Mouse (Mus musculus) urinary bladder, postnatal 14 days (tissue): ENCODE results near the gene Gstp2.
A peak's percentile ranks its signal among the peaks of the same experiment; 100 is the strongest.
"Not testable (repeated sequence)": the region's sequence is repeated elsewhere in the genome, so short reads cannot be mapped to it uniquely, and the experiment has no call there.

Source experiments
- DNase-seq: peaks from one replicate; pipeline ENCODE4 v3.0.0; 2021; ENCODE audit warnings: low spot score

Gene Gstp2

DNA sequence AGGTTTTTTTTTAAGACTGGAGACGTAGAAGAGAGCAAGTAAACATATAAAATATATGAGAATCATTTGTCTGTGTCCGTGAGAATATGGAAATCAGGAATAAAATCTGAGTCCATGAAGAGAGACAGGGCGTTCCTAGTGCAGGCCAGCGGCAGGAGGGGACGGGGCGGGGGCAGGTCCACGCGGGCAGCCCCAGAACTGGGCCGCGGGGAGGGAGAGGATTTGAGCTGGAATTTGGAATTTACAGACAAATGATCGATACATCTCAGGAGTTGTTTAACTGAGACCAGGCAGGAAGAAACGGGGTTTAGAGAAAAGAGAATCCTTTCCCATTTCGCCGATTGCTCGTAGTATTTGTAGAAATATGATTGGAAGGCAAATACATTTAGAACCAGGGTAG lies 24.5 kb upstream of the Gstp2 start:
- no peak for DNase-seq

DNA sequence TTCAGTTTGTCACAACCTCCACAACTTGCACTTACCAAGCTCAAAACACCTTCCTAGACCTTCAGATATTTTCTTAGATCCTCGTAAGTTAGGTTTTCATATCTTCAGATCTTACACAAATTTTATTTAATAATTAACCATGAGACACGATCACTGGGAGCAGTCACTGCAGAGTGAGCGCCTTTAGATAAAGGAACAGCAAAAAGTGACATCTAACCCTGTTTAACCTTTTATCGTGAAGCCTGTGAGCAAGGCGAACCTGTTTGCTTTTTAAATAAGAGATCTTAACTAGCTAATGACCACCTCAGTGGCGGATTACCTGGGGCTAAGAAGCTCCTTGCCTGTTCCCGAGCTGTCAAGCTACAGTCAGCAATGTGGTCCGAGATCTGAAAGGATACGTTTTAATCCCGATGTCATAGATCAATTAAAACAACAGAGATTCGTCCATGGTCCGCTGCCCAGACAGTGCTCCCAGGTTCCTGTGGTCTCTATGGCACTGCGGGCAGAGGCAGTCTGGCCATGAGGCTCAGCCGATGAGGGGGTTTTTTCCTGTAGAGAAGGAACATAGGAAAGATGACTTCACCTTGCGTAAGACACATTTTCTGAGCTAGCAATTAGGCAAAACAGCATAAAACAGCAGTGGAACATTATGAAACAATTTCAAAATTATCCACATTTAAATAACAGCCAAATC lies 23.0 kb upstream of the Gstp2 start:
- DNase-seq: no peak

DNA sequence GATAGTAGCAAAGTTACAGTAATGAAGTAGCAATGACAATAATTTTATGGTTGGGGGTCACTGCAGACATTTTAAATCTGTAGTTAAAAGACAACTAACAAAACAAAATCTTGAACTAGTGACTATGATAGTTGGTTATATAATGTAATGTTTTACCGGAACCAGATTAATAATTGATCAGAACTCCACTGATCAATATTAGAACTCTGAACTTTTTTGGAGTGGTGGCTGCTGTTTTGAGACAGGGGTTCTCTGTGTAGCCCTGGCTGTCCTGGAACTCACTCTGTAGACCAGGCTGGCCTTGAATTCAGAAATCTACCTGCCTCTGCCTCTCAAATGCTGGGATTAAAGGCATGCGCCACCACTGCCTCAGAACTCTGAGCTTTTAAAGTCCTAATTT lies 22.4 kb upstream of the Gstp2 start:
- not testable (repeated sequence) for DNase-seq

DNA sequence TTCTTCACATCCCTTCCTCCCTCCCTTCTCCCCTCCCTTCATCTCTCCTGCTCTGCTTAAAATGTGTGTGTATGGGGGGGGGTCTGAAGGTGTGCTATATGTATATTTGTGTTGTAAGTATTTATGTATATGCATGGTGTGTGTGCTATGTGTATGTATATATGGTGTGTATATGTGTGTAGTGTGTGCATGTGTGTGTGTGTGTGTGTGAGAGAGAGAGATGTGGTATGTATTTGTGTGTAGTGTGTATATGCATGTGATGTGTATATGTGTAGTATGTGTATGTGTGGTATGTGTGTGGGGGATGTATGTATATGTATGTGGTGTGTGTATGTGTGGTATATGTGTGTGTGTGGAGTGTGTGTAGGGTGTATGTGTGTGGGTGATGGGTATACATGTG lies 21.1 kb upstream of the Gstp2 start:
- no peak for DNase-seq

DNA sequence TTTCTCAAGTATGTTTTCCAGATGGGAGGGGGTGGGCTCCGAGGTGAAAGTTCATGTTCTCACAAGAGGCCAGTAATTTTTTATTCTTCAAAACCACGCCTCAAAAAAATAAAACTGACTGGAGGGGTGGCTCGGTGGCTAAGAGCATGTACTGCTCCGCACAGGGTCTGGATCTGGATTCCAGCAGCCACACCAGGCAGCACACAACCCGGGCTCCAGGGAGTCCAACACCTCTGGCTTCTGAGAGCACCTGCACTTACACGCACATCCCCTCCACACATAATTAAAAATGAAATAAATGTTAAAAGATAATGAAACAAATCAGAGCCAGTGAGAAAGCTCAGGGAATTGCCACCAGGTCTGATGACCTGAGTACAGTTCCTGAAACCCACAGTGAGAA lies 20.5 kb upstream of the Gstp2 start:
- no peak for DNase-seq

DNA sequence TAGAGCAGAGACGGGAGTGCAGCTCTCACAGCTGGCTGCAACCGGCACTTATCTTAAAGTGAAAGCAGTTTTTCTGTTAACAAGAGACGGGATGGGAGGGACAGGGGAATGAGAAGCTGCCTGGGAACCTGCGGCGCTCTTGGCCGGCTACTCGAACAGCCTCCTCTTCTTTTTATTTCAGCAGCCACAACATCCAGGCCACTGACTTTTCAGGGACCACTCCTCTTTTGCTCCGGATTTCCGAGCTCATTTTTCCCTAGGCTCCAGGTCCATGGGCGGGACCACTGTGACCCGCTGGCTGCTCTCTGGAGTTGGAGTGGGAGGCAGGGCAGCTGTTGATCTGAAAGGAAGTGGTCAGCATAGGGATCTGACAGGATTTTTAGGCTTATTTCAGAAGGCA lies 18.7 kb upstream of the Gstp2 start:
- DNase-seq: not testable (repeated sequence)

DNA sequence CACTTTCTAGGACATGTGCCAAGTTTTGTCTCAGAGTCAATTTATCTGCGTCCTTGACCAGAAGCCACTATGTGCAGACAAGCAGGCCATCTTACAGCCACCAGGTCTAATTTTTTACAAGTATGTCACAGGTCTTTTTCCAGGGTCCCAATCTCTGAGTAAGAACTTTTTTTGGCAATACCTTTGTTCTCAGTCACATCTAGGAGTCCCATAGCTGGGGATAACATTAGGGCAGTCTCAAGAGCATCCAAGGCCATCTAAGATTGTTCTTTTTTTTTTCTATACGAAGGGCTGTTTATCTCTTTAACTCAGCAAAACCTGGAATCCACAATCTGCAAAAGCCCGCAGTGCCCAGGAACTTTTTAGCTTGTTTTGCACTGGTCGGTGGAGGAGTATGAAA lies 17.5 kb upstream of the Gstp2 start:
- DNase-seq: not testable (repeated sequence)

DNA sequence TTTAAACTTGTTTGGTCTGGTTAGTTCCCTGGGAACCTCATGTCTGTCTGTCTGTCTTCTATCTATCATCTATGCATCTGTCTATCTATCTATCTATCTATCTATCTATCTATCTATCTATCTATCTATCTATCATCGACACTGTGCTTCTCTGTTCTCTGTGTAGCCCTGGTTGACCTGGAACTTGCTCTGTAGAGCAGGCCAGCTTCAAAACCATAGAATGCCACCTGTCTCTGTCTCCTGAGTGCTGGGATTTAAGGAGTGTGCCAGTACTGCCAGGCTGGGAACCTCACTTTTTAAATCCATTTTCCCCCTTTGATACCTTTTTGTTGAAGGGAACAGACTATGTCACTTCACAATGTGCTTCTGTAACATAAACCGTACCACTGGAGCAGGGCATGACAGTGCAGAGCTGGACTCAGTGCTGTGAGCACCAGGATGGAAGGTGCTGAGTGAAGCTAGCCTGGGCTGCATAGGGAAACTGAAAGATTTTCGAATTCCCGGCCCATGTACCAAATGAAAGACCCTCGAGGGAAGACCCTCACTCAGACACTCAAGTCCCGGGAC lies 15.2 kb upstream of the Gstp2 start:
- no peak for DNase-seq

DNA sequence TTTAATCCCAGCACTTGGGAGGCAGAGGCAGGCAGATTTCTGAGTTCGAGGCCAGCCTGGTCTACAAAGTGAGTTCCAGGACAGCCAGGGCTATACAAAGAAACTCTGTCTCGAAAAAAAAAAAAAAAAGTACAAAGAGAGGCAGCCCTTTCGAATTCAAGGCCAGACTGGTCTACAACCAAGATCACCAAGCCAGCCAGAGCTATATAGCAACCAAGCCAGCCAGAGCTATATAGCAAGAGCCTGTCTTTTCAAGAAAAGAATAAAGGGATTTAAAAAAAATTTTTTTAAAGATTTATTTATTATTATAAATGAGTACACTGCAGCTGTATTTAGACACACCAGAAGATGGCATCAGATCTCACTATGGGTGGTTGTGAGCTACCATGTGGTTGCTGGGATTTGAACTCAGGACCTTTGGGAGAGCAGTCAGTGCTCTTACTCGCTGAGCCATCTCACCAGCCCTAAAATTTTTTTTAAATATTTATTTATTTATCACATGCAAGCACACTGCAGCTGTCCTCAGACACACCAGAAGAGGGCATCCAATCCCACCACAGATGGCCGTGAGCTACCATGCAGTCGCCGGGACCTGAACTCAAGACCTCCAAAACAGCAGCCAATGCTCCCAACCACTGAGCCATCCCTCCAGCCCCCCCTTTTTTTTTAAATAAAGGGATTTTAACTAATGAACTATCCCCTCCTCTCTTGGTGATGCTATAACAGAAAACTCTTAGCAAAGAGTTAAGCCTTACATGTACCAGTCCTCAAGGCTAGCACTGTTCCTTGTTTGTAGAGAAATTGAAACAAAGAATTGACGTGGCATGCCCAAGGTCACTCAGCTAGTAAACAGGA lies 14.4 kb upstream of the Gstp2 start:
- not testable (repeated sequence) for DNase-seq

DNA sequence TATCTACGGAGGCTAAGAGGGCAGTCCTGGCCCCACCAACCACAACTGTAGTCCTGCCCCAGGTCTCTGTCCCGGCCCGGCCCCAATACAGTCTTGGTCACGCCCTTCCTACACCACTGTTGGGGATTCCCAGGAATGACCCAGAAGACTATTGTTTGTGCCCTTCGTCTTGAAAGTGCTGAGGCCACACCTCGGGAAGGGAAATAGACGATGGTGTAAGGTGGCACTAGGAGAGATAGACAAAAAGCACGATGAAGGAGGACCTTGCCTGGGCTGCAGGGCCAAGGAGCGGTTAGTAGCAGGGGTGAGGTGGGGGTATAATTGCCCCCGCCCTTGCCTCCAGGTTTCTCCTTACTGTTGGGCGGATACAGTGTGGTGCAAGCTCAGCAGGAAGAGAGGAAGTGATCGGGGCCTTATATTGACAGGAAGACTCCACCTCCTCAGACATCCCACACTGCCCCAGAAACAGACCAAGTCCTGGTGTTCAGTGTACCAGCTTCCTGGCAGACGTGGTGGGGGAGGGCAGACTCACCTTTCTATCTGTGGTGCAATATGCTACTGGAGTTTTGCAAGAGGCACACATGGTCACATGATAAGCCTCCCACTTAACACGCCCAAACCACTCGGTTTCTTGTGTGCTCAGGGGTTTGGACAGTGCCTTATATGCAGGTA lies 13.4 kb upstream of the Gstp2 start, which contains the start of gene Gstp3:
Gene Gstp3 (minus strand): TSS at position 501 of the 672 bp plus-strand sequence.
- no peak for DNase-seq

DNA sequence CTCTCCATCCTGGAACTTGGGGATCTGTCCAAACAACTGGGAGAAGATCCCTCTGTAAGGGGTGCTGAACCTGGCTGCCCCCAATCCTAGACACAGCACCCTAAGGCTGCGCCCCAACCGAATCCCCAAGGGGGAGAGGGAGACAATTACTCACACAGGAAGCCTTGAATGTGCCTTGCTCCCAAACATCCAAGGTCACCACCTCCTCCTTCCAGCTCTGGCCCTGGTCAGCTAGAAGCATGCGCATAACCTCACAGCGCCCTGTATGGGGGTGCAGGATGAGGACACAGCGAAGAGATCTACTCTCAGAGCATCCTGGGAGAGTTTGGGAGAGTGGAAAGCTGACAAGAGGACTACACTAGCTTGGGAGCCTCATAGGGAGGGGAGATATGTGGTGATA lies 12.8 kb upstream of the Gstp2 start:
- DNase-seq: no peak

DNA sequence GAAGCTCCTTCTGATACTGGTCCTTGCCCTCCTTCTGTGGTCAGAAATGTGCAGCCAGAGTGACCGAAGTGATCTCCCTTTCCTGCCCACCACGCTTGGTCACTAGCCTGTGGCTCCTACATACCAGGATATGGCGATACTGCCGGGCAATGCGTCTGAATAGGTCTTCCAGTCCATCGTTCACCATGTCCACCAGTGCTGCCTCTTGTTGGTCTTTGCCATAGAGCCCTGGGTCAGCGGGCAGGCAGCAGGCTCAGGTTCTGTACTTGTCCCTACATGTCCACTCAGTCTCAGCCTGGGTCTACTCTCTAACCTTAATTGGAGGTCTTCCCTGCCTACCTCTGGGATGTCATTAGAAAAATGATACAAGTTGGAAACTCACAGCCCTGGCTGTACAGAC lies 12.1 kb upstream of the Gstp2 start:
- DNase-seq: no peak

DNA sequence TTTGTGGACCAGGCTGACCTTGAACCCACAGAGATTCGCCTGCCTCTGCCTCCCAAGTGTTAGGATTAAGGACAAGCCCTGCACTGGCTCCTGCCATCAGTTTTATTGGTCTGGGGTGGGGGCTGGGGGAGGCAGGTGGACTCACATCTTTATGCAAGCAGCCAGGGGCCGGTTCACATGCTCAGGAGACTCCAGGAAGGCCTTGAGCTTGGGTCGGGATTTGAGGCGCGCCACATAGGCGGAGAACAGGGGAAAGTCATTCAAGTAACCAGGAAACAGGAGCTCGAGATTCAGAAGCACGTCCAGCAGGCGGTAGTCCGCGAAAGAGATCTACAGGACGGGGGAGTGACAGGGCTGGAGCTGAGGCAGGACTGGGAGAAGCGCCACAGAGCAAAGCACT lies 11.6 kb upstream of the Gstp2 start:
- no peak for DNase-seq

DNA sequence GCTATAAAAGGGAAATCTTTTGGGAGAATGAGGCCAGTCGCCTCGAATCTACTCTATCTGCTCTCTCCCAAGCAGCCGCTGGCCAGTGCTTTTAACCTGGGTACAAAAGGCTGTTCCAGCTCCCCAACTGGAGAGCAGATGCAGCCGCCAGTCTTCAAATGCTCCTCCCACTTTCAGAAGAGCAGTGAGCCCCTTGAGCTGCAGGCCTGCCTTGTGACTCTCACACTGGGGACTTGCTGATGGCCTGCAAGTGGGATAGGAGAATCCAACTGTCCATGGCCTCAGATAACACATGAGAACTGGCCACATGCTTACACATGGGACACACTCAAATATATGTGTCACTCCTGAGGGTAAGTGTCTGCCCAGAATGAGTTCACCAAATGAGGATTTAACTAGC lies 10.9 kb upstream of the Gstp2 start:
- no peak for DNase-seq

DNA sequence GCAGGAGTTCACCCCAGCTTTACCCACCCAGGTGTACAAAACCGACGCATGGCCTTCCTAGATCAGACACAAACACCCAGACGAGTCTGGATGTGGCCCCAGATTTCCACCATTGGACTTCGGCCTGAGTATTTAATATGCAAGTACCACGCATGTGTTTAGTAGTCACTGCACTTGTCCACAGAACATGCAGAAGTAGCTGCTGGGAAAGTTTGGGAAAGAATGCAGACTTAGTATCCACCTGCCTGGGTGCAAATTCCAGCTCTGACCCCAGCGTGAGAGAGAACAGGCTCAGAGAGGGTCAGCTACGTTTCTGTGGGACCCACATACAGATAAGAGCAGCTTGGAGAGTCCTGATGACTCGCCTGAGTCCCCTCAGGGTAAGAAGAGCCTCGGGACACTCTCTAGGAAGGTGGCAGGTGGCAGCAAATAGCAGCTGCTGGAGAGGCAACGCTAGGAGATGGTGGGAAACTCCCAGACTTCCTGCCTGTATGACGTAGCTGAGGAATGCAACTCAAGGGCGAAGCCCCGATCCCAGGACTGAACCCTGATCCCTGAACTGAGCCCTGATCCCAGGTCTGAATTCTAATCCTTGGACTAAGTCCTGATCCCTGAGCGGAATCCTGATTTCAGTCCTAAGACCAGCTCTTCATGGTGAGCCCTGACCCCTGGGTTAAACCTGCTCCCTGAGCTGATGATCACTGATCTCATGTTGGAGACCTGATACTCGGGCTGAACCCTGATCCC lies 10.3 kb upstream of the Gstp2 start:
- no peak for DNase-seq

DNA sequence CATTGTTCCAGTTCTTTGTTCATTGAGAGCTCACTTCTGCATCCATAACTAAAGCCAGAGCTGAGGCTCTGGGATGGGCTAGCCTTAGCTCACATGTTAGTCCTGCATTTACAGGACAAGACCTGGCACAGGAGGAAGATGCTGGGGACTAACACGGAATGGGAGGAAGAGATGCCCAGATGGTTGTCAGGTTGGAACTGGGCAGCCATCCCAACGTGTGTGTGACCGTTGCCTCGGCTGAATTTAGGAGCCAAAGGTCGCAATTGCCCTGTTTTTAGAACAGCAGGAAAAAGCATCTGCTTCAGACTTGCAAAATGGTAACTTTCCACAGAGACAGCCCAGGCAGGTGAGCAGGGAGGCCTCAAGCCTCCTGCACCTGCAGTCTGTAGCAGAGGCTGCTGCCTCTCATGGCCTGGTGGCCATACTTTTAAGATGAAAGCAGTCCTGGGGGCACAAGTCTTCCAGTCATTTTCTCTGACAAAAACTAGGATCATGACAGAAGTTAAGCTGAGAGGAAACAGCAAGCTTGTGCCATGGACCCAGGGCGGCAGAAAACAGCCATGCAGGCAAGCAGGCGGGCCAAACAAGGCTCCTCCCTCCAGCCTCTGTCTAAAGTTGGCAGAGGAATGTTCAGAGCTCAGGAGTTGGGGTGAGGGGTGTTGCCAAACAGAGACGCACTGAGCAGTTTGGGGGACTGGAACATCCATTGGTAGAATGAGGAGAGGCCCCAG lies 9.6 kb upstream of the Gstp2 start:
- DNase-seq: no peak

DNA sequence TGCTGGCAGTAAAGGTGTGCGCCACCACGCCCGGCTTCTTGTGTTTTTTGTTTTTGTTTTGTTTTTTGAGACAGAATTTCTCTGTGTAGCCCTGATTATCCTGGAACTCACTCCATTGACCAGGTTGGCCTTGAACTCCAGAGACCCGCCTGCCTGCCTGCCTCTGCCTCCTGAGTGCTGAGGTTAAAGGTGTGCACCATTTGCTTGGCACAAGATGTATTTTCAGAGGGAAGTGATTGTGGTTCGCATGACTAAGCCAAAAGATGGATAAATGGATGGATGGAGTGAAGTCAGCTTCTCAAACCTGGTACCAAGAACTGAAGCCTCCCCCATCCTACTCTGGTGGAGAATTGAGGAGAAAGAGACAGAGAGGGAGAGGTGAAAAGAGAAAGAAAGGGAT lies 8.8 kb upstream of the Gstp2 start:
- no peak for DNase-seq

DNA sequence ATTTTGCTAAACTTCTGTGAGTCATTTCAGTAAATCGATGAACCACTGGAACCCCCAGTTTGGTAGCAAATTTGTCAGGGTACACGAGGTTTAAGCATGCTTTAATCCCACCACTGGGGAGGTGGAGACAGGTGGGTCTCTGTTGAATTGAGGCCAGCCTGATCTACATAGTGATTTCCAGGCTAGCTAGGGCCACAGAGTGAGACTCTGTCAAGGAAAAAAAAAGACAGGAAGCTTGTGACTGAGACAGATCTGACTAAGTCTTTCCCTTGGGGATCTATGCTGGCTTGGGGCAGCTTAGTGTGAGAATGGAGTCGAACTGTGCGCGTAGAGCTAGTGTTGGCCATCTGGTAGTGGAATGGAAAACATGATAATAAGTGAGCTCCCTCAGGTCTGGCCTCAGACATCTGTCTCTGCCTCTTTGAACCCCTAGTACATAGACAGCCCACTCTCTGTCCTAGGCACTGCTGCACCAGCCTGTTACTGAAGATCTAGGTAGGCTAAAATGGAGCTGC lies 6.8 kb upstream of the Gstp2 start:
- no peak for DNase-seq

DNA sequence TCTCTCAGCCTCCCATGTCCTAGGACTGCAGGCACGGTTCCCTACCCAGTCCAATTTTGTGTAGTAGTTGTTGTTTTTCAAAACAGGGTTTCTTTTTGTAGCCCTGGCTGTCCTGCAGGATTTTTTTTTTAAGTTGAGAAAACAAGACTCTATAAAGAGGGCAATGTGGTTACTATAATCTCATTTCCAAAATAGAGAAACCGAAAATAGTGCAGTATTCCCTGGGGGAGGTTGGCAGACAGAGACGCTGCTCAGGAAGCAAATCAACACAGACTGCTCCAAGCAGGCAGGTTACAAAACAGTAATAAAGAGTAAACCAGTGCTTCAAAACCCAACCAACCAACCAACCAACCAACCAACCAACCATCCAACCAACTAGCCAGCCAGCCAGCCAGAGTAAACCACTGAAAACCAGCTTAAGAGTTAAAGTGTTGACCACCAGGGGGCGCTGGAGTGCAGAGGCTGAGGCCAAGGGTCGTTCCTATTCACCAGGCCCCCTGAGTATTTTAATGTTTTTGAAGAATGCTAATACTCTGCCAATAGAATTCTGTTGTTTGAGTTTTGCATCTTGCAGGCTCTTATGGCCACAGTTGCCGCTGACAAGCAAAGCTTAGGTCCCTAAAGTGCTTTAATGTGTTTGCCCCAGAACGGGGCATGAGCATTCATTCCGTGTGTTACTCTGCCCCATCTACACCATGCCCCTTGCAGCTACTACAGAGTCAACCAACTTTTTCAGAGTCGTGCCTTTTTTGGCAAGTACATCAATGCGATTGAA lies 6.1 kb upstream of the Gstp2 start:
- peak; percentile 63 for DNase-seq

DNA sequence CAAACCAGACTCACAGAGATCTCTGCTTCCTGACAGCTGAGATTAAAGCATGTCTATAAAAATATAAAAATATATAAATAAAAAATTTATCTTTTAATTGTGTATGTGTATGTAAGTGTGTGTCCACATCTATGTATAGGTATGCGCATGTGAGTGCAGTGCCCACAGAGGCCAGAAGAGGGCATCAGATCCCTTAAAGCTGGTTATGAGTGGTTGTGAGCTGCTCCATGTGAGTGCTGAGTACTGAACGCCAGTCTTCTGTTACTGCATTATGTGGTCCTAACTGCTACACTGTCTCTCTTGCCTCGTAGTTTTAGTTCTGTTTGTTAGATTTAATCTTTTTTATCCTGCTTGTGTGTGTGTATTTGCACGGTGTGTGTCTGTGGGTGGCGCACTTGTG lies 5.2 kb upstream of the Gstp2 start:
- no peak for DNase-seq
